Mouse (Mus musculus) kidney, postnatal 0 days (tissue): ENCODE data around the gene Hoxd10. TPM values are rescaled to one million over a fixed set of nuclear protein-coding genes. Genes with fewer than 3 reads are reported as not detected.

ENCODE experiments used
- ATAC-seq: fragments of 200-750 bp; cut with Nextera tagmentation; replicated peaks from 2 replicates; pipeline ENCODE4 v1.8.0; 2017; ENCODE audit warnings: low read depth, moderate number of reproducible peaks, moderate TSS enrichment, moderate library complexity; ENCODE audit not compliant: low FRiP score
- DNase-seq: peaks from one replicate; pipeline ENCODE4 v3.0.0-alpha.2; 2016; ENCODE audit warnings: low spot score
- H3K27ac ChIP-seq: fragments of 300-500 bp; sonication (generic); 2 replicates; pipeline ENCODE4 v1.5.1; 2014; ENCODE audit warnings: mild to moderate bottlenecking
- H3K27me3 ChIP-seq: fragments of 300-500 bp; sonication (generic); 2 replicates; pipeline ENCODE4 v1.6.1; 2014; ENCODE audit warnings: low read length, mixed read lengths; ENCODE audit not compliant: insufficient read depth
- H3K36me3 ChIP-seq: fragments of 300-500 bp; sonication (generic); 2 replicates; pipeline ENCODE4 v1.6.1; 2014; ENCODE audit warnings: low read length, mixed read lengths; ENCODE audit not compliant: insufficient read depth
- H3K4me1 ChIP-seq: fragments of 300-500 bp; sonication (generic); replicated peaks from 2 replicates; pipeline ENCODE4 v1.6.1; 2014; ENCODE audit warnings: antibody characterized with exemption, low read length, mixed read lengths; ENCODE audit not compliant: insufficient read depth
- H3K4me2 ChIP-seq: fragments of 300-500 bp; sonication (generic); 2 replicates; pipeline ENCODE4 v1.6.1; 2014; ENCODE audit warnings: mild to moderate bottlenecking, low read length, moderate library complexity, mixed read lengths
- H3K4me3 ChIP-seq: fragments of 300-500 bp; sonication (generic); replicated peaks from 2 replicates; pipeline ENCODE4 v1.5.1; 2014; ENCODE audit warnings: low read depth, low read length
- H3K9ac ChIP-seq: fragments of 300-500 bp; sonication (generic); 2 replicates; pipeline ENCODE4 v1.6.1; 2014; ENCODE audit warnings: low read depth, low read length
- H3K9me3 ChIP-seq: fragments of 300-500 bp; sonication (generic); replicated peaks from 2 replicates; pipeline ENCODE4 v1.6.1; 2016; ENCODE audit warnings: low read length, inconsistent platforms, mixed read lengths
- CTCF ChIP-seq: IDR thresholded peaks from 2 replicates; pipeline ENCODE4 v1.5.1; 2016; ENCODE audit warnings: antibody characterized with exemption, low read depth, mild to moderate bottlenecking, moderate library complexity
- WGBS: fragments of 180-500 bp; shearing (Covaris S2); extraction: QIAGEN DNeasy Blood & Tissue Kit; methylation state at CpG from one replicate; pipeline ENCODE4 v1.1.7; 2014; 5-methylcytosine and 5-hydroxymethylcytosine counted together
- polyA plus RNA-seq: library from polyadenylated mRNA; unstranded; fragments of >200 nt; fragmentation: Nextera tagmentation; extraction: Ambion mirVana; gene quantifications from 2 replicates; pipeline ENCODE4 v1.2.1, GENCODE M21; 2015

The Hoxd10 gene
- polyA plus RNA-seq, 1 experiment from 2014 or later = 44.6 TPM

- 21% methylated on average over 4 of the region's 4 CpGs for WGBS
- Histone ChIP-seq H3K27ac (peak overlapping the region; percentile 96; the same call in 1 of the 2 replicates), H3K9ac (peak overlapping the region; percentile 98), H3K4me2 (peak overlapping the region; percentile 76), H3K9me3 (no peaks in the 10 kb centered on the region), H3K36me3 (0 out of 2 replicates have a peak, but pooled peaks cover 5% of the 10 kb centered on the region), H3K4me3 (peak overlapping the region; percentile 82), H3K27me3 (peaks cover 5% of the 10 kb centered on the region; the same call in 1 of the 2 replicates), H3K4me1 (no peaks in the 10 kb centered on the region; the same call in 1 of the 2 replicates)
- ATAC-seq (no peak), DNase-seq (no peak)
- no peak for TF ChIP-seq CTCF
These were observed 6.6 kb upstream of the Hoxd10 start for GRCm38 (mm10) chr2:74685059-74685603.

- no peaks in the 10 kb centered on the region for H3K27me3 ChIP-seq
- H3K4me2 ChIP-seq = peak overlapping the region; percentile 90
- H3K36me3 ChIP-seq = 0 out of 2 replicates have a peak, but pooled peaks cover 5% of the 10 kb centered on the region
- H3K9ac ChIP-seq = peak overlapping the region; percentile 86
- no peaks in the 10 kb centered on the region for H3K9me3 ChIP-seq
- 4% methylated on average over 17 of the region's 17 CpGs for WGBS
- peak; percentile 85 for TF ChIP-seq CTCF
- H3K27ac ChIP-seq = peak overlapping the region; percentile 94
- H3K4me3 ChIP-seq = peak overlapping the region; percentile 82
- no peaks in the 10 kb centered on the region for H3K4me1 ChIP-seq
- DNase-seq (peak; percentile 97), ATAC-seq (no peak)
These were observed 5.3 kb upstream of the Hoxd10 start for GRCm38 (mm10) chr2:74686301-74686987.

GRCm38 (mm10) chr2:74686988-74687697 is 4.6 kb upstream of the Hoxd10 start:
- ATAC-seq (no peak), DNase-seq (no peak)
- 0 out of 2 replicates have a peak, but pooled peaks cover 5% of the 10 kb centered on the region for H3K36me3 ChIP-seq
- TF ChIP-seq CTCF = no peak
- whole genome bisulfite sequencing = 2% methylated on average over 27 of the region's 27 CpGs
- H3K27ac ChIP-seq = peak overlapping the region; percentile 94
- no peaks in the 10 kb centered on the region for H3K9me3 ChIP-seq
- H3K4me3 ChIP-seq = peak overlapping the region; percentile 82
- H3K27me3 ChIP-seq = no peaks in the 10 kb centered on the region
- H3K4me2 ChIP-seq = peak overlapping the region; percentile 90
- peak overlapping the region; percentile 86 for H3K9ac ChIP-seq
- H3K4me1 ChIP-seq = 0 out of 2 replicates have a peak, but pooled peaks cover 1% of the 10 kb centered on the region

GRCm38 (mm10) chr2:74687698-74688555 is 3.8 kb upstream of the Hoxd10 start:
- peak overlapping the region; percentile 82 for H3K4me3 ChIP-seq
- H3K4me1 ChIP-seq = peaks cover 5% of the 10 kb centered on the region; the same call in 1 of the 2 replicates
- H3K9me3 ChIP-seq = no peaks in the 10 kb centered on the region
- no peak for TF ChIP-seq CTCF
- ATAC-seq (no peak), DNase-seq (no peak)
- H3K4me2 ChIP-seq = peak overlapping the region; percentile 90
- WGBS = 5% methylated on average over 31 of the region's 31 CpGs
- peak overlapping the region; percentile 86 for H3K9ac ChIP-seq
- no peaks in the 10 kb centered on the region for H3K27me3 ChIP-seq
- H3K27ac ChIP-seq = peak overlapping the region; percentile 94
- H3K36me3 ChIP-seq = 0 out of 2 replicates have a peak, but pooled peaks cover 9% of the 10 kb centered on the region

- Histone ChIP-seq H3K36me3 (0 out of 2 replicates have a peak, but pooled peaks cover 10% of the 10 kb centered on the region), H3K4me1 (peaks cover 5% of the 10 kb centered on the region; the same call in 1 of the 2 replicates), H3K27me3 (no peaks in the 10 kb centered on the region), H3K27ac (peak overlapping the region; percentile 94), H3K9me3 (no peaks in the 10 kb centered on the region), H3K9ac (peak overlapping the region; percentile 86), H3K4me2 (peak overlapping the region; percentile 90), H3K4me3 (peak overlapping the region; percentile 82)
- no peak for TF ChIP-seq CTCF
- no peak for DNase-seq
- WGBS = 12% methylated on average over 12 of the region's 12 CpGs
- no peak for ATAC-seq
These were observed 2.7 kb upstream of the Hoxd10 start for GRCm38 (mm10) chr2:74688795-74689573.
